Mouse (Mus musculus): ENCODE results near the gene Glis3.

DNA sequence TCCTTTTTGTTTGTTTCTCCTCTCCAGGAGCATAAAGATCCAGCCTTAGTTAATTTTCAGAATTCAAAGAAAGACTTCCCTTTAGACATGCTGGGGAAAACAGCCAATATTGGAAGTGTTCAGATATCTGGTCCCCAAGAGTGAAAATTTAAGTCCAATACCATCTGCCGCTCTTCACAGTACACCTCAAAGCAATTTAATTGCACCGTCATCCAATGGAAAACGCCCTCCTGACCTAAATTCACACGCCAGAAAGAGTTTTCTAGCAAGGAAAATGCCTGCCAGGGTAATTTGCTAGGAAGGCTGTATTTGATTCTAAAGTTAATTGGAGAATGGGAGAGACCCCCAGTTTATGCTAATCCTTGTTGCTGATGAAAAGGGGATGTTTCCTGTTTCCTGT lies 374.4 kb downstream of the Glis3 start:
- TF ChIP-seq EP300 (IDR thresholded peaks at IDR 0.05; ENCODE audit: low read depth) (no peak), CTCF (IDR thresholded peaks at IDR 0.05; ENCODE audit: low read depth) (no peak)
